Mouse (Mus musculus) heart, adult 2 months (tissue): Measurements from ENCODE around the gene Cercam. TPM values are rescaled to one million over a fixed set of nuclear protein-coding genes. Genes with fewer than 3 reads are reported as not detected.
"Not testable (repeated sequence)": the region's sequence is repeated elsewhere in the genome, so short reads cannot be mapped to it uniquely, and the experiment has no call there.

ENCODE experiments used
- DNase-seq, 2 experiments: peaks; one replicate each; pipeline ENCODE4 v3.0.0; 2021
- H3K27ac ChIP-seq: fragments of 200-600 bp; 2 replicates; pipeline ENCODE4 v1.8.1; 2022
- H3K27me3 ChIP-seq: fragments of 200-500 bp; 2 replicates; pipeline ENCODE4 v1.6.1; 2012; ENCODE audit warnings: mild to moderate bottlenecking, low read length, inconsistent platforms, mixed read lengths; ENCODE audit not compliant: control insufficient read depth, insufficient read depth
- H3K36me3 ChIP-seq: fragments of 200-500 bp; 2 replicates; pipeline ENCODE4 v1.6.1; 2012; ENCODE audit warnings: low read length, inconsistent platforms; ENCODE audit not compliant: control insufficient read depth, insufficient read depth
- H3K4me1 ChIP-seq: fragments of 200-500 bp; 2 replicates; pipeline ENCODE4 v1.6.1; 2011; ENCODE audit warnings: low read length; ENCODE audit not compliant: control insufficient read depth, insufficient read depth
- H3K4me3 ChIP-seq: fragments of 200-600 bp; 2 replicates; pipeline ENCODE4 v1.8.1; 2022
- H3K79me2 ChIP-seq: fragments of 200-500 bp; replicated peaks from 2 replicates; pipeline ENCODE4 v1.6.1; 2012; ENCODE audit warnings: mild to moderate bottlenecking, inconsistent platforms, low read length, moderate library complexity, mixed read lengths; ENCODE audit not compliant: control insufficient read depth, insufficient read depth
- H3K9ac ChIP-seq: fragments of 200-500 bp; 2 replicates; pipeline ENCODE4 v1.6.1; 2012; ENCODE audit warnings: low read depth, mild to moderate bottlenecking, control low read depth, inconsistent platforms, low read length, mixed read lengths
- CTCF ChIP-seq: fragments of 200-600 bp; IDR thresholded peaks from 2 replicates; pipeline ENCODE4 v1.8.1; 2022; ENCODE audit warnings: antibody characterized with exemption, mild to moderate bottlenecking, moderate library complexity
- EP300 ChIP-seq: fragments of 200-500 bp; IDR thresholded peaks from 2 replicates; pipeline ENCODE4 v1.6.1; 2011; ENCODE audit warnings: low read depth, low read length, control low read depth; ENCODE audit not compliant: insufficient read depth
- POLR2A ChIP-seq: fragments of 200-500 bp; IDR thresholded peaks from 2 replicates; pipeline ENCODE4 v1.6.1; 2011; ENCODE audit warnings: mild to moderate bottlenecking, low read depth, low read length, control low read depth; ENCODE audit not compliant: insufficient read depth
- WGBS: fragments of 180-500 bp; shearing (Covaris S2); methylation state at CpG from one replicate; pipeline ENCODE4 v1.1.7; 2018; 5-methylcytosine and 5-hydroxymethylcytosine counted together
- intact Hi-C: fragments of 180-260 bp; cut with DNase I; formaldehyde crosslinking; loops from one replicate; pipeline ENCODE4 v1.15.1; 2025
- polyA plus RNA-seq: library from polyadenylated mRNA; depleted of rRNA; stranded (reverse); fragments of >200 nt; gene quantifications from 2 replicates; pipeline ENCODE4 v1.2.3, GENCODE M21; 2012
- total RNA-seq, 2 experiments: library from RNA; stranded (reverse); gene quantifications; 2 replicates each; pipeline ENCODE4 v1.2.3; 2021

The Cercam gene
- total and polyA plus RNA-seq, 3 experiments: 3.0 to 6.9 (median 4.1) TPM

GRCm38 (mm10) chr2:29878061-29878460, 9.1 kb downstream of the Cercam start:
- no peak overlapping the region for H3K9ac ChIP-seq
- H3K36me3 ChIP-seq: no peaks in the 10 kb centered on the region
- intact Hi-C loops: no loop called here
- no peaks in the 10 kb centered on the region for H3K79me2 ChIP-seq
- no peaks in the 10 kb centered on the region for H3K4me1 ChIP-seq
- no peak overlapping the region for H3K4me3 ChIP-seq
- TF ChIP-seq EP300: no peak
- TF ChIP-seq CTCF: no peak
- TF ChIP-seq POLR2A: no peak
- no peak for DNase-seq
- H3K27me3 ChIP-seq: no peaks in the 10 kb centered on the region
- WGBS: 78% methylated on average over 4 of the region's 4 CpGs
- H3K27ac ChIP-seq: no peak overlapping the region

DNA sequence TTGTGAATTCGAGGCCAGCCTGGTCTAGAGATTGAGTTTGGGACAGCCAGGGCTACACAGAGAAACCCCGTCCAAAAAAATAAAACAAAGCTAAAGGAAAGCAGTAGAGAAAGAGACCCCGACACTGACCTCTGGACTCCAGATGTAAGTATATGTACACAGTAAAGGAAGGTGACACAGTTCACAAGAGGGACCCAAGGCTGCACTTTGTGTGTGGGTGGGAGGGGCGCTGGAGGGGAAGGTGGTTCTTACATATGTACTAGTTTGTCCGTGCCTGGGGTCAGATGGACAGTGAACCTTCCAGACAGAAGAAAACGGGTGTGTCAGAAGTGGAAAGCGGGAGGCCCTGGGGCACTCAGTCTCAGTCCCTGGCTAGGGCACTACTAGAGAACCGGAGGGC, 10.2 kb downstream of the Cercam start:
- no peak for DNase-seq
- H3K36me3 ChIP-seq: no peaks in the 10 kb centered on the region
- TF ChIP-seq EP300: no peak
- TF ChIP-seq POLR2A: no peak
- no peak for TF ChIP-seq CTCF
- no peak overlapping the region for H3K4me3 ChIP-seq
- H3K27ac ChIP-seq: no peak overlapping the region
- 67% methylated on average over 8 of the region's 8 CpGs for whole genome bisulfite sequencing
- intact Hi-C loops: no loop called here
- H3K4me1 ChIP-seq: no peaks in the 10 kb centered on the region
- H3K79me2 ChIP-seq: no peaks in the 10 kb centered on the region
- no peaks in the 10 kb centered on the region for H3K27me3 ChIP-seq
- no peak overlapping the region for H3K9ac ChIP-seq

DNA sequence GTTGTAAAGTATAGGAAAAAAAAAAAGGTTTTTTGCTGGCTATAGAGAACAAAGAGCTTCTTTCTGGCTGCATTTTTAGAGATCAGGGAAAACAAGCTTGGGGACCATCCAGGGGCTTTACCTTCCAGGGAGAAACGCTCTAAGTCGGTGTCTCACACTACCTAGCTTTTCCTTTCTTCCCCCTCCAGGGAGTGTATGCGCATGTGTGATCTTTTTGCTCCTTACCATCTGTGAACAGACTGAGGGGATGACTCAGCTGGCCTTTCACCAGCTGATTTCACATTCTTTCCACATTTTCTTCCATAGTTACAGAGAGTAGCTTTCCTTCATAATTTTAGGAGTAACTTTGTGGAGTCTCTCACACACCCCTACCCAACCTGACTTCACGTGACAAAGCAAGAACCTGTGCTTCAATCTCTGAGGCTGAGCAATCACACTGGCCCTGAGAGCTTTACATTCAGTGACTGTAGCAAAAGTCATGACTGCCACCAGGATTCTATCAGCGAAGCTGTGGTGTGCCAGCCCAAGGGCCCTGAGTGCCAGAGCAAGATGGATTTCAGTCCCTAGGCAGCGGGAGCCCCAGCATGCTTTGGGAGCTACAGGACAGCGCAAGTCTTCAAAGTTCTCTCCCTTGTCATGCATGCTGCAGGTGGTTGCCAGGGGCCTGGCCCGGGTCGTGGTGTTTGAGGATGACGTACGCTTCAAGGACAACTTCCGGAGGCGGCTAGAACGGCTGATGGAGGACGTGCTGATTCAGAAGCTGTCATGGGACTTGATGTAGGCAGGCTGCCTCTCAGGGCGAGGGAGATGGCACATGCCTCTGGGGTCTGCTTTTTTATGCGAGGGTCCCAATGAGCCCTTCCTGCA, 11.2 kb downstream of the Cercam start:
- 60% methylated on average over 17 of the region's 17 CpGs for WGBS
- TF ChIP-seq EP300 (no peak), POLR2A (no peak), CTCF (no peak)
- Histone ChIP-seq H3K4me3 (no peak overlapping the region), H3K9ac (no peak overlapping the region), H3K27me3 (no peaks in the 10 kb centered on the region), H3K79me2 (no peaks in the 10 kb centered on the region), H3K27ac (no peak overlapping the region), H3K36me3 (no peaks in the 10 kb centered on the region), H3K4me1 (no peaks in the 10 kb centered on the region)
- peak in 1 of 2 experiments; percentile 19 for DNase-seq
- intact Hi-C loops: no loop called here

DNA sequence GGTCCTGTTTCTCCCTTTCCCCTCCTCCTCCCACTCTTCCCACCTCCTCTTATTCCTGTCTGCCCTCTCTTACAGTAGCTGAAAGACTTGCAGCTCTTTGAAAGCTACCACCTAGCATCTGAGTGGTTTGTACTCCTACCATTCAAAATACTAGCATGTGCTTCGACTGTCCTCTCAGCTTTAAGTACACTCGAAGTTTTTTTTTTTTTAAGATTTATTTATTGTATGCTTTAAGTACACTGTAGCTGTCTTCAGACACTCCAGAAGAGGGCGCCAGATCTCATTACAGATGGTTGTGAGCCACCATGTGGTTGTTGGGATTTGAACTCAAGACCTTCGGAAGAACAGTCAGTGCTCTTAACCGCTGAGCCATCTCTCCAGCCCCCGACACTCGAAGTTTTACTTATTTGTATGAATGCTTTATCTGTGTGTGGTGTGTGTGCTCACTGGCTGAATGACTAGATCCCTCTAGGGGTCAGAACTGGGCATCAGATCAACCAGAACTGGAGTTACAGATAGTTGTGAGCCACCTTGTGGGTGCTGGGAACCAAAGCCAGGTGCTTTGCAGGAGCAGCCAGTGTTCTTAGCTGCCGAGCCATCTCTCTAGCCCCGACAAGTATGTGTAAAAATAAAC, 17.8 kb downstream of the Cercam start:
- H3K9ac ChIP-seq, DNase-seq, H3K79me2 ChIP-seq, H3K4me1 ChIP-seq, H3K4me3 ChIP-seq, H3K27me3 ChIP-seq, intact Hi-C loops, H3K36me3 ChIP-seq, H3K27ac ChIP-seq: not testable (repeated sequence)
- TF ChIP-seq CTCF: peak; percentile 44
- WGBS: 72% methylated on average over 9 of the region's 9 CpGs

GRCm38 (mm10) chr2:29889066-29889944, 20.3 kb downstream of the Cercam start, which contains the start of gene Odf2:
Odf2 (plus strand) TSS chr2:29889221.
- H3K36me3 ChIP-seq: no peaks in the 10 kb centered on the region
- 1% methylated on average over 68 of the region's 70 CpGs for WGBS
- H3K79me2 ChIP-seq: peaks cover 4% of the 10 kb centered on the region; the same call in 1 of the 2 replicates
- peak within 1 kb of the TSS; percentile 89 for H3K9ac ChIP-seq
- H3K4me3 ChIP-seq: peak within 1 kb of the TSS; percentile 92
- H3K4me1 ChIP-seq: peaks cover 2% of the 10 kb centered on the region
- TF ChIP-seq POLR2A: peak; percentile 63
- no peak for TF ChIP-seq CTCF
- peak; percentile 39; the same call in 1 of the 2 replicates for TF ChIP-seq EP300
- peak; percentile 100 for DNase-seq
- peak within 1 kb of the TSS; percentile 76 for H3K27ac ChIP-seq
- intact Hi-C loops: no loop called here
- H3K27me3 ChIP-seq: no peaks in the 10 kb centered on the region
